In genomic region chrX:82814618-82815017, GRCm38 (mm10) we compare ENCODE assay signal across 8 mouse cellular contexts.
DNase-seq lines count a peak whose midpoint lies in the region; ATAC-seq and TF ChIP-seq lines count a peak whose summit lies in the region.
"Had no signal": no experiment of that assay in that cellular context is flagged by ENCODE, and none has a peak within 500 bp of the region (broad histone marks: within the 10 kb centered on the region; RNA-seq: fewer than 3 reads in every experiment).

No protein-coding gene starts in this region.

- 0 out of 2 replicates have a peak overlapping the region, but pooled peaks have one; percentile 17 for H3K9ac ChIP-seq in hindbrain, embryonic 15.5 days
- H3K9ac ChIP-seq: liver, embryonic 14.5 days had no signal

- H3K27ac ChIP-seq in hindbrain, embryonic 15.5 days (replicated peaks) = peak overlapping the region; percentile 34; the same call in 1 of the 2 replicates
- peak overlapping the region; percentile 42; the same call in 1 of the 2 replicates for H3K27ac ChIP-seq in midbrain, embryonic 10.5 days (replicated peaks)
- H3K27ac ChIP-seq: liver, embryonic 14.5 days had no signal

- WGBS in hindbrain, embryonic 15.5 days = 23% methylated on average over 11 of the region's 11 CpGs
- WGBS in midbrain, embryonic 10.5 days = 29% methylated on average over 11 of the region's 11 CpGs

- peak; percentile 5 for DNase-seq in Muller cell, postnatal 12 days (ENCODE audit: inconsistent ontology term)
- DNase-seq in brain, embryonic 14.5 days (ENCODE audit: low read depth) = peak; percentile 60
- DNase-seq in midbrain, embryonic 10.5 days (ENCODE audit: low spot score) = peak; percentile 12
- DNase-seq in urinary bladder, adult 2 months (ENCODE audit: low spot score) = no peak
- no peak for DNase-seq in adrenal gland, postnatal 10 days
- DNase-seq in urinary bladder, adult 18-20 months (ENCODE audit: low spot score in 2 of 2) = no peak

- no peak for TF ChIP-seq CTCF in brain, embryonic 14.5 days (IDR thresholded peaks at IDR 0.05; ENCODE audit: borderline replicate concordance, extremely low read depth, insufficient read depth, insufficient read length)

- H3K4me1 ChIP-seq in hindbrain, embryonic 15.5 days (replicated peaks) = no peaks in the 10 kb centered on the region
- no peaks in the 10 kb centered on the region for H3K4me1 ChIP-seq in midbrain, embryonic 10.5 days

- peak overlapping the region; percentile 51 for H3K4me2 ChIP-seq in hindbrain, embryonic 15.5 days

- no peaks in the 10 kb centered on the region for H3K27me3 ChIP-seq in hindbrain, embryonic 15.5 days
- no peaks in the 10 kb centered on the region for H3K27me3 ChIP-seq in midbrain, embryonic 10.5 days (ENCODE audit: low read depth, poor library complexity, severe bottlenecking)

- 0 out of 2 replicates have a peak, but pooled peaks have one; percentile 38 for ATAC-seq in hindbrain, embryonic 15.5 days (ENCODE audit: low FRiP score, low read depth)

- no peaks in the 10 kb centered on the region for H3K9me3 ChIP-seq in hindbrain, embryonic 15.5 days
- no peaks in the 10 kb centered on the region for H3K9me3 ChIP-seq in midbrain, embryonic 10.5 days (replicated peaks)

- no peaks in the 10 kb centered on the region for H3K36me3 ChIP-seq in hindbrain, embryonic 15.5 days
- no peaks in the 10 kb centered on the region for H3K36me3 ChIP-seq in midbrain, embryonic 10.5 days

- H3K4me3 ChIP-seq in hindbrain, embryonic 15.5 days = peak overlapping the region; percentile 37
- H3K4me3 ChIP-seq in midbrain, embryonic 10.5 days = peak overlapping the region; percentile 41

- no peak for TF ChIP-seq POLR2A in brain, embryonic 14.5 days (IDR thresholded peaks at IDR 0.05; ENCODE audit: borderline replicate concordance, extremely low read depth, insufficient read depth, insufficient read length, poor library complexity, severe bottlenecking)

Comparison
In these comparisons a context has a peak if more than half of its experiments do, and no peak if none do; other contexts are left out.
1. DNase-seq: peak in Muller cell, postnatal 12 days (single experiment), brain, embryonic 14.5 days (single experiment) and midbrain, embryonic 10.5 days (single experiment); none in urinary bladder, adult 2 months (single experiment), adrenal gland, postnatal 10 days (single experiment) and urinary bladder, adult 18-20 months (0 of 2).